Mouse (Mus musculus): Measurements from ENCODE around the gene Fkbp7.
"Not testable (repeated sequence)": the region's sequence is repeated elsewhere in the genome, so short reads cannot be mapped to it uniquely, and the experiment has no call there.

The Fkbp7 gene

DNA sequence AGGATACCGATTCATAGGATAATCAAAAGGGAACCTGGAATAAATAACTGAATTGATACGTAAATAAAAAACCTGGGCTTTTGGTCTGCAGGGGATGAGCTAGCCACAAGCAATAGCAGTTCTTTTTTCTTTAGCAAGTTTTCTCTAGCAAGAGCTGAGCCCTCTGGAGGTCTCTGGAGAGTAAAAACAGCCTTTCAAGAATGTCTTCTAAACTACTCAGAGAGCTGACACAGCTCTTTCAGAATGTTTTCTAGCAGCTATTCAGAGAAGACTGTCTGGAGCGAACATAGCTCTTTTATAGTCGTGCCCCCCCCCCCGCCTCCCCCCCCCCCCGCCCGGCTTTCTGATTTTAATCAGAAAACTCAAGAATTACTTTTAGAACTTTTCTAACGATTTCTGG lies 13.5 kb downstream of the Fkbp7 start:
- no peak for DNase-seq

DNA sequence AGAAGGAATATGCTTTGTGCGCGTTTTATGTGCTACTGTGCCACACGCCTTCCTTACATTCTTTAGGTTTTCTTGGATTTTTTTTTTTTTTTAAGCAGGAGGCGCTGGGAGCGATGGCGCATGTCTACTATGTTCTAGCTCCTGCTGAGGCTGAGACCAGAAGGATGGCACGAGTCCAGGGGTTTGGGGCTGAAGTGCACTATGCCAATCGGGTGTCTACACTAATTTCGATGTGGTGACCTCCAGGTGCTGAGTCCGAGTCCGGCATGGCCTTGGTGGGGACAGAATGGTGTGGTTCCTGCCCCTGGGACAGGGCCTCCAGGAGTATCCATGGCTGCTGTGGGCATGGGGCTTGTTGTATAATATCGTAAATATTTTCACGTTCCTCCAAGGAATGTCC lies 14.4 kb downstream of the Fkbp7 start:
- DNase-seq, result no peak

DNA sequence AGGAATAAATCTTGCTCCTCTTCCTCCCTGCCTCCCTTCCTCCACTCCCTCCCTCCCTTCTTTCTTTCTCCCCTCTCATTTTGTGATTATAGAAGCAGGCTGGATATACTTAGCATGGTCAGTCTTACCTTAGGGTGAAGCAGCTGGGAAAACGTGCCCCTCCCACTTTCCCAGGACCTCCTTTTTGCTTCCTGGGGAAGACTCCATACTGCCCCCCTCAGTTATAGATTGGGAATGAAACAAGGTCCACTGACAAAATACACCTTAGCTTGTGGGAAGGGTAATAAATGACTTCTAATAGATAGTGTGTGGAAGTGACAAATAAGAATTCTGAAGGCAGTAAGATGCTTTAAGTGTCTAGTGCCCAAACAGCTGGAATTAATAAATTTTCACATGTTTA lies 16.9 kb downstream of the Fkbp7 start:
- no peak for DNase-seq

DNA sequence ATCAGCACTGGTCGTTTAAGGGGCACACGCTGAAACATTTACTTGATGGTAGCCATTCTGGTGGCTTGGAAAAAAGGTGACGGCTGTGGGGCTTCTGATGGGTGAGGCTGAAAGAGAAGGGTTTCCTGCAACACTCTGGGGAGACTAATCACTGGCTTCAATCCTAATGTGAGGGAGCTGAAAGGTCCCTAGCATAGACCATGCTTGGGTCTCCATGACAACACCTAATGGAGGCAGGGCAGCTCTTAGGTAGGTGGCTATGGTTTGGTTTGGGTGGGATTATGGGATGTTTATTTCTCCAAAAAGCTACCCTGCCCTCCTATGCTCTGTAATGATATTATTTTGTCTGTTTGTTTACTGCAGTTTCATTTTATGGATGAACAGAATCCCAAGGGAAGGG lies 17.5 kb downstream of the Fkbp7 start:
- no peak for DNase-seq

- DNase-seq, result no peak
Observed at GRCm38 (mm10) chr2:76654646-76655045, 18.3 kb downstream of the Fkbp7 start.

DNA sequence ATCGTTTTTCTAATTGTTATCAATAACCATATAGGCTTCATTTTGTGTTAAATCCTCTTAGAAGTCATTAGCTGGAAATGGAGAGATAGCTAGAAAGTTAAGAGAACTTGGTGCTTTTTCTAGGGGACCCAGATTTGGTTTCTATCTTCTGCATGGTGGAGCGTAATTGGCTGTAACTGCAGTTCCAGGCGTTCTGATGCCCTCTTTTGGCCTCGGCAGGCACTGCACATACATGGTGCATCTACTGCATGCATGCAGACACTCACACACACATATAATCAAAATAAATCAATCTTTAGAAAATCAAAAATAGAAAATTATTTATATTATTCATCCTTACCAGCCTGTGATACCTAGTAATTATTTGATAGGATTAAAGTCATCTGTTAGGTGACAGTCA lies 19.8 kb downstream of the Fkbp7 start:
- no peak for DNase-seq

- no peak for DNase-seq
Observed at GRCm38 (mm10) chr2:76648666-76649141, 24.2 kb downstream of the Fkbp7 start.

DNA sequence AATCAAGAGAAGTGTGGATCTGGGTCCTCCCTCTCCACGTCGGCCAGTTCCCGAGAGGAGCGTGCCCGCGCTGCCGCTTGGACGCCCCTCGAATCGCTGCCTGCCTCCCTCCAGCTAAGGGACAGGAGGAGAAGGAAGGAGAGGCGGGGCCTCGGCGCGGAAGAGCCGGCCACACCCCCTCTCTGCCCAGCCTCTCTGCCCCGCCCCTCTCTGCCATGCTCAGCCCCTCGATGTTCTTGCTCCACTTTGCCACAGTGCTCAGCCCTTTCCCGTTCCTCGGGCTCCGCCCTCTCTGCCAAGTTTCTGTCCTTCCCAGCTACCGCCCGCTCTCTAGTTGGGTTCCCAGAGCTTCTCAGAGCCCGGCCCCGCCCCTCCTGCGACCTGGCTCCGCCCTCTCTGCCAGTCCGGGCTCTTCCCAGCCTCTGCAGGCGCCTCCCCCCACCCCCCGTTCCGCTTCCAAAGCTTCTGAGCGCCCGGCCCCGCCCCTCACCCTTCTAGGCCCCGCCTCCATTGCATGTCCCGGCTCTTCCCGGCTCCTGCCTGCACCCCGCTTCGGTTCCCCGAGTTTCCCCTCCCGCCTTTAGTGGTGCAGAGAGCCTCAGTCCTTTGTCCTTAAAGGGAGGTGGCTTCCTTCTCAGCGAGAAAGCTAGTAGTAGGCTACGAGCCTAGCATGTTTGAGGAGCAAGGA lies 24.9 kb downstream of the Fkbp7 start, which contains the start of the genes Prkra and Pjvk:
Prkra (minus strand) TSS at position 133 of the 688 bp plus-strand sequence.
Pjvk (plus strand) TSS at position 594 of the 688 bp plus-strand sequence.
- peak; percentile 97 for DNase-seq

GRCm38 (mm10) chr2:76647441-76647869 lies 25.5 kb downstream of the Fkbp7 start:
- DNase-seq, result no peak

DNA sequence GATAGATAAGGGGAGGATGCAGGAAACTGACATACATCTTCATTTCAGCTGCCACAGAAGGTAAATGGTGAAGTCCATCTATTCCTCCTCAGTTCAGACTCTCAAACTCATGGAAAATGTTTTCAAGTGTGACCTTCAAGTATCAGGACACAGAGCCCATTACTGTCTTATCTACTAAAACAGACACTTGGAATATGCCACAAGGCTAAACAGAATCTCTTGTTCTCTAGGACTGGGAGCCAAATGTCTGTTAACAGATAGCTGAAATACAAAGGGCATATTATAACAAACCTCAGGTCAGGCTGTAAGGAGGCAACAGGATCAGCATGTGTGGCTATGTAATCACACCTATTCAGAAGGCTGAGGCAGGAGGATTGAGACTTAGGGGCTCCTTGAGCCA lies 29.1 kb downstream of the Fkbp7 start:
- no peak for DNase-seq

DNA sequence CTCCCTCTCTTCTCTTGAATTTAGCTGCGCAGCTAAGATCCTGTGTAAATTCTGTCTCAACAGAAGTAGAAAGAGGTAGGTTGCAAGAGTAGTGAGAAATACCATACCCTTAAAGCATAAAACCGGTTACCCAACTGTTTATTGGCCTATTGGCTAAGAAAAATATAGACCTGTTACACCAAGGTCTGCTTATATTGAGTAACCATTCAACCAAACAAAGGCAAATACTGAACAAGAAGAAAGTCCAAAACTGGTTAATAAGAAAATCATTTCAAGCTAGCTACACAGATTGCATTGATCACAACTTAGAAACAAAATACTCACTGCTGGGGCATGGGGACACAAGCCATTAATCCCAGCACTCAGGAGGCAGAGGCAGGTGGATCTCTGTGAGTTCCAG lies 33.3 kb downstream of the Fkbp7 start:
- no peak for DNase-seq

- no peak for DNase-seq
Observed at GRCm38 (mm10) chr2:76631600-76631999, 41.3 kb downstream of the Fkbp7 start.

DNA sequence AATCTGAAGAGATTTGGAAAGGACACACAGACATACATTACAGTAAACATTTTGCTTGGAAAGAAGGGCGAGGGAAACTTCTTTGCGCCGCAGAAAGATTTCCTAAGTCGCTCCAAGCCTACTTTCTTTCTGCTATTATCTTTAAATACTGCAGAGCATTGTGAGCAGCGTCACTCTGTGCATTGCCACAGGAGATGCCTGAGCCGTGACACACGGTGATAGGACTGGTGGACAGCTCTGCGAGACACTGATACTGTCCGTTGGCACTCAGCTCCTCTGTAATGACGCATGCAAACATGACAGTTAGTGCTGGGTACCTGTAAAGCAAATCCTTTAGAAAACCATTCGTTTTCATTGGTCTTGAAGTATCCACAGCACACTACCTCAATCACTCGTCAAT lies 42.6 kb downstream of the Fkbp7 start:
- no peak for DNase-seq

DNA sequence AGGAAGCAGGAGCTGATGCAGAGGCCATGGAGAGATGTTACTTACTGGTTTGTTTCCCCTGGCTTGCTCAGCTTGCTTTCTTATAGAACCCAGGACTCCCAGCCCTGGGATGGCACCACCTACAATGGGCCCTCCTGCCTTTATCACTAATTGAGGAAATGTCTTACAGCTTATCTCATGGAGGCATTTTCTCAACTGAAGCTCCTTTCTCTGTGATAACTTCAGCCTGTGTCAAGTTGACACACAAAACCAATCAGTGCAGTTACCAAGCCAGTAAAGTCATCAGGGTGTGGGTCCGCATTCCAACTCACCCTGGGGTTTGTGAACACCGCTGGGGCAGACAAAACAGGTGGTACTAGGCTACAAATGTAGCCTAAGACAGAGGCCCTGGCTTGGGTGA lies 50.6 kb downstream of the Fkbp7 start:
- not testable (repeated sequence) for DNase-seq

- no peak for DNase-seq
Observed at GRCm38 (mm10) chr2:76621724-76622123, 51.2 kb downstream of the Fkbp7 start.

DNA sequence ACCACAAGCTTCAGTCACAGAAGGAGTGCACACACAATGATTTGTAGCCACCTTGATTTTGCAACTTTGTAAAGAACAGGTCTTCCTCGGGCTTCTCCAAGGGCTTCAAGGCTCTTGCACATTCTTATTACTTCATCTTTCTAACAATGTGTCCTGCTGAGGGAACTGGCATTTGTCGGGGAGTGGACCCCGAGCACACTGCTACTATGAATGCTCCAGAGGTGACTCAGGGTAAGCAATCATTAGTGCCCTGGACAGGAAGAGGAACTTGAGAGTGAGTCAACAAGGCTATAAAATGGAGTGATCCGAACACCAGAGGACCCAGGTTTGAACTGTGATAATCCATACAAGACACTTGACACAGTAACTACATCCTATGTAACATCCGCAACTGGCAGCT lies 52.7 kb downstream of the Fkbp7 start:
- no peak for DNase-seq

GRCm38 (mm10) chr2:76618078-76618477 lies 54.8 kb downstream of the Fkbp7 start:
- DNase-seq, result peak; percentile 18

Measured in right cerebral cortex, adult 18-20 months (tissue).